Mouse (Mus musculus): ENCODE results near the gene Fam50b.

Fam50b gene

DNA sequence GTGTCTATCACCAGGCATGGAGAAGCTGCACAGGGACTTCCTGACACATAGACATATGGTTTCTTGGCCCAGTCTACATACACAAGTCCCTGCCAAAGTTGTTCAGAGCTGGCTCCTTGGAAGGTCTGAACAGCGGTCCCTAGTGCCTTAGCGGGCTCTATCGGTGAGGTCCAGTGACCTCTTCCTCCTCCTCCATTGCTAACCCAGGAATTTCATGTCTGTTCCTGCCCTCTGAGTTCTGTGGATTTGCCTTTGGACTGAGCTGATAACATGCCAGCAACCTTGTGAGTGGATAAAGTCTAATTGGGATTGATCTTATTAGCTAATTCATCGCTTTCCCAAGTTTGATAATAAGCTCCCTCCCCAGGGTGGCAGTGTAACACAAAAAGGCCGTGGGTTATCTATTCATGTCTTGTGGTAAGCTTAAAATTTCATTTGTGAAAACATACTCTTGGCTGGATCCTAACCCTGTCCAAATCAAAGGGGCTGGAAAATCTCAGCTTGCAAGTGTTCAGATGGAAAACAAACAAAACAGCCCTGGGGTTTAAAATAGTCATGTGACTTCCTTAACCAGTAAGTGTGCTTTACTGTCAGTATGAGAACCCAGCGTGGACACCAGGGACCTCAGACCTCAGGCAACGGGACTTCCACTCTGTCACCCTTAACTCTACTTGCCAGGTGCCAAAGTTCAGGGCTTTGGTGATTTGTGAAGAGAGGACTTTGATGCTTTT lies 3.5 kb downstream of the Fam50b start:
- in situ Hi-C loops (cut with MboI, MseI): no loop called here

DNA sequence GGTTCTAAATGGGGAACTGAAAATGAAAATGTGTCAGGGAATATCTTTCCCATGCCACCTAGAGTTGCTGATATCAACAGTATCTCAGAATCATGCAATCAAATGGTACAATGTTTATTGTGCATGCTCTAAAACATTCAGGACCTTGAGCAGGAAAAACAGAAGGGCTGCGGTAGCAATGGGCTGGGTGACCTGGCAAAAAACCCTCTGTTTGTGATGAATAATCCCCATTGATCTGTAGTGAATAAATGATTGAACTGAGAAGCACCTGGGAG lies 4.0 kb downstream of the Fam50b start:
- in situ Hi-C loops (cut with MboI, MseI): no loop called here

DNA sequence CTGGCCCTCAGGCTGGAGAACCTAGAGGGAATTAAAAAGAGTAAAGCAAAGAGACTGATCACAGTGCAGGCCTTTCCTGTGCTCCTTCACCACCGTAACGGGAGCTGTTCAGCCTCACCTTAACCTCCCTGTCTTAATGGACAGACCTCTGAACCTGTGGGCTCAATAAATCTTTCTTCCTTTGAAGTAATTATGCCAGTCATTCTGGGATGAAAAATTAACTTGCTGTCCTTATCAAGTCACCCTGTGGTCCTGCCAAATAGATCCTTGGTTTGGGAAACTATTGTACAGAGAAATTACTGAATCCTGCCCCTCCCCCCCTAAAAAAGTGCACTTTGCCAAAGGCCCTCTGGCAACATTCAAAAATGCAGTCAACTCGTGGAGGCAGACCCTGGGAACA lies 4.4 kb downstream of the Fam50b start:
- in situ Hi-C loops (cut with MboI, MseI): no loop called here

DNA sequence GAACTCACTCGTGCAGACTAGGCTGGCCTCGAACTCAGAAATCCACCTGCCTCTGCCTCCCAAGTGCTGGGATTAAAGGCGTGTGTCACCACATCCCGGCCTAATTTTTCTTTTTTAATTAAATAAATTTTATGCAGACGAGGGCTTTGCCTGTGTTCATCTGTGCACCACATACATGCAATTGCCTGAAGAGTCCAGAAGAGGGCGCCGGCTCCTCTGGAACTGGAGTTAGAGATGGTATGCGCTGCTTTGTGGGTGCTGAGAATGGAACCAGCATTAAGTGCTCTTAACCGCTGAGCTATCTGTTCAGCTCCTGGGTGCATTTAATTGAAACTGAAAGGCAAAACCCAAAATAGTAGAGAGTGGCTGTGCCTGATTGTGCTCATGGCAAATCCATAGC lies 6.6 kb downstream of the Fam50b start:
- in situ Hi-C loops (cut with MboI, MseI): no loop called here

DNA sequence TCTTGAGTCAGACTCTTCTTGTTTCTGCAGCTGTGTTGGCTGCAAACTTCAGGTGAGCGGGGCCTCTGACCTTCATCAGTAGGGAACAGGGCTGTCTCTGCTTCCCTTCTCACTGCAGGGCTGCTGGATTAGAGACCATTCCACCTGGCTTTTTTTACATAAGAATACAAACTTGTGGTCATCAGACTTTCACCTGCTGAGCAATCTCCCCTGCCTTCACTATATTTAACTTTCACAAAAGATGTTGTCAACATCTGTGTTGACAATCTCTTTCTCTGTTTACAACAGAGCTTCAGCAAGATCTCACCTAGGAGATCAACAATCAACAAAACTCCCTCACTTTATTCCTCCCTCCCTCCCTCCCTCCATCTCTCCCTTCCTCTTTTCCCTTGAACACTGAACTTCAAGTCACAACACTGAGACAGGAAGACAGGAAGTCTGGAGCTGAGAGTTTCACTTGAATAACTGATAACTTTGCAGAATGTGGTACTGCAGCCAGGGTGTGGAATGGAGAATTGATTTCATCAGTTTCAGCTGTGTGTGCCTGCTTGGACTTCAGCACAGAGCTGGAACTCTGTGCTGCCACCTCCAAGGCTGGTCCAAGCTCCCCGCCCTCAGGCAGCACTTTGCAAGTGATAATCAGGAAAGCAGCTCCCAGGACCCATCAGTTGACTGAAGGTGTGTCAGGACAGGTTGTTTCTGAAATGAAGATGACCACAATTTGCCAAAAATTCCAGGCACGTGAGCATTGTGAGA lies 7.3 kb downstream of the Fam50b start:
- in situ Hi-C loops (cut with MboI, MseI): no loop called here

DNA sequence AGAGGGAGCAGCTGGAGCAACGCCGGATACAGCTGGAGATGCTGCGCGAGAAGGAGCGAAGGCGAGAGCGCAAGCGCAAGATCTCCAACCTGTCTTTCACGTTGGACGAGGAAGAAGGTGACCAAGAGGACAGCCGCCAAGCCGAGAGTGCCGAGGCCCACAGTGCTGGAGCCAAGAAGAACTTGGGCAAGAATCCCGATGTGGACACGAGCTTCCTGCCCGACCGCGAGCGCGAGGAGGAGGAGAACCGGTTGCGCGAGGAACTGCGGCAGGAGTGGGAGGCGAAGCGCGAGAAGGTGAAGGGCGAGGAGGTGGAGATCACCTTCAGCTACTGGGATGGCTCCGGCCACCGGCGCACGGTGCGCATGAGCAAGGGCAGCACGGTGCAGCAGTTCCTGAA lies 12.2 kb downstream of the Fam50b start:
- in situ Hi-C loops (cut with MboI, MseI): no loop called here

DNA sequence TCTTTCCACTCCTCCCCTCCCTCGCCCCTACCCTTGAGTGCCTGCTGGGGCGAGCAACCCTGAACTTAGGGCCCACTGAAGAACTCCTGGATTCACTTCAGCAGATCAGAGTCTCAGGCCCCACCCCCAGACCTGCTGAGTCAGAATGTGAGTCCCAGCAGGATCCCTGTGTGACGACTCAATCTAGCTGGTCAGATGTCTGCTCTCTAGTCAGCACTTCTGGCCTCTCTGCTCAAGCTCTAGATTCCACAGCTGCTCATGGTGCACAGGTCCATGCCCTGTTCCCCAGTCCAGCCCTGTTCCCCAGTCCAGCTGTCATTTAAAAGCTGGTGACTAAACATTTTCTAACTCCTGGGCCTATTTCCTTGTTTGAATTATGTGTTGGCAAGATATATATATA lies 13.9 kb downstream of the Fam50b start:
- in situ Hi-C loops (cut with MboI, MseI): no loop called here

DNA sequence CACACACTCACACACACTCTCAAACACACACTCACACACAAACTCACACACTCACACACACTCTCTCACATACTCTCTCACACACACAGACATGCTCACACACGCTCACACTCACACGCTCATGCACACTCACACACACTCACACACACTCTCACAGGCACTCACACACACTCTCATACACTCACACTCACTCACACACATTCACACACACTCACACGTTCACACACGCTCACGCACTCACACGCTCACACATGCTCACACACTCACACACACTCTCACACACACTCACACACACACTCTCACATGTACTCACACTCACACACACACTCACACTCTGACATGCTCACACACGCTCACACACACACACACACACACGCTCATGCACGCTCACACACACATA lies 24.6 kb downstream of the Fam50b start:
- in situ Hi-C loops (cut with MboI, MseI): no loop called here

DNA sequence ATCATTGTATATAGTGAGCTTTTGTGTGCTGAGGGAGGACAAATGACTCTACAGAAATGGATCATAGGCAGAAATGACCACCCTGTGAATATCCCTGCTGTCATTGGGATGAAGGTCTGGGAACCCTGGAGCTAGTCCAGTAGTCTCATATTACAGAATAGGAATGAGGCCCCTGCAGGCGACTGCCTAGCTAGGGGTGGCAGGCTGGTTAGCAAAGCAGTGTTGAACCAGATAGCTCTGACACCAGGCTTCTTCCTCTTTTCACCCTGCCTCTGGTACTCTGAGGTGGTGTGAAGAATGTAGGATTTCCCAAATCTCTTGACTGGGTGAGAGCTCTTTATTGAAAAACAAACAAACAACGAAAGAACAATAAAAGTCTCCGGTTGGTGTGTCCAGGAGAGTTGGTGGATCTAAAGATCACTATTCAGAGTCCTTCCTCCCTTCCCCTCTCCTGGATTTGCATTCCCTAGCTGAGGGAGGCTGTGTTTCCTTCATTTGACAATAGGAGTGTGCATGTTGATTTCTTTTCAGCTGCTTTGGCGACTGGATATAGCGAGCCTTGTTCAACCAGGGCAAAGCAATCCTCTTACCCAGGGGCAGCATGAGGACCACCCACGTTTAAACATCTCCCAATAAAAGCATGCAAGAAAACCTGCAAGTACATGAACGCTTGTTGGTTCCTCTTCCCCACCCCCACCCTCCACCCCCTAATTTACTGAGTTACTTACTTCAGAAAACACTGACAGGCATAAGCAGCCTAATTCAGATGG lies 26.1 kb downstream of the Fam50b start:
- in situ Hi-C loops (cut with MboI, MseI): no loop called here

DNA sequence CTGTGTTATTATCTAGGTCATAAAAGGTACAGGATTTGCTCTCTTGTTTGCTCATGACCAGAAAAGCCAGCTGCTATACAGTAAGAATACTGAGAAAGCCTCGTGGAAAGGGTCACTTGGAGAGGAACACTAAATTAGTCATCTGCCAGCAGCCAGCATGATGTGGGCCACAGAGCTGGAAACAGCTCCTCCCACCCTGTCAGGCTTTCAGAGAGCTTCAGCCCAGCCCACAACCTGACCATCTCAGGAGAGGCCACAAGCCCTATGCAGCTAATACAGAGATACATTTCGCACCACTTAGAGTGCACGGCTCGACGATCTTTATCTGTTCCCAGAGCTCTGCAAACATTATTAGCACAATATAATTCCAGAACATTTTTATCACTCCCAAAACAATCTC lies 27.5 kb downstream of the Fam50b start:
- in situ Hi-C loops (cut with MboI, MseI): no loop called here

DNA sequence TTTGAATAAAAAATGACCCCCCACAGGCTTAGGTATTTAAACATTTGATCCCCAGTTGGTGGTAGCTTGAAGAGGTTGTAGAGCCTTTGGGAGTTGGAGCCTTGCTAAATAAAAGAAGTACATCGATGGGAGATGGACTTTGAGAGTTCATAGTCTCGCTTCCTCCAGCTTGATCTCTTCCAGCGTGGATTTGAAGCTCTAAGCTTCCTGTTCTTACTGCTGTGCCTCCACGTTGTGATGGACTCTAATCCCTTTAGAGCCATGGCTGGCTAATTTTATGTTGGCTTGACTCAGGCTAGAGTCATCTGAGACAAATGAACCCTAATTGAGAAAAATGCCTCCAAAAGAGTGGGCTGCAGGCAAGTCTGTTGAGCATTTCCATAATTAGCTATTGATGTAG lies 28.2 kb downstream of the Fam50b start:
- in situ Hi-C loops (cut with MboI, MseI): no loop called here

DNA sequence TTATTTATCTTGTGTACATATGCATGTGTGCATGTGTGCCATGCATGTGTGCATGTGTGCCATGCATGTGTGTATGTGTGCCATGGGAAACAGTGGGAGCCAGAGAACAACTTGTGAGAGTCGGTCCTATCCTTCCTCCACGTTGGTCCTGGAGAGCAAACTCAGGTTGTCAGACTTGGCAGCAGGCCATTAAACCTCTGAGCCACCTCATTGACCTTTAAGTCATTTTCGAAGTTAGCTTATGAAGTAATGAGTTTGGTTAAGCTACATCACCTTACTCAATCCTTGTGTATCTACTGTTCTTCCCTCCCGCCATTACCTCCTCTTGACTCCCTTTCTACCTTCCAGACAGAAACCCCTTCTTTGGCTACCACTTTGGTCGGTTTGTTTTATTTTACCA lies 30.6 kb downstream of the Fam50b start:
- in situ Hi-C loops (cut with MboI, MseI): no loop called here

DNA sequence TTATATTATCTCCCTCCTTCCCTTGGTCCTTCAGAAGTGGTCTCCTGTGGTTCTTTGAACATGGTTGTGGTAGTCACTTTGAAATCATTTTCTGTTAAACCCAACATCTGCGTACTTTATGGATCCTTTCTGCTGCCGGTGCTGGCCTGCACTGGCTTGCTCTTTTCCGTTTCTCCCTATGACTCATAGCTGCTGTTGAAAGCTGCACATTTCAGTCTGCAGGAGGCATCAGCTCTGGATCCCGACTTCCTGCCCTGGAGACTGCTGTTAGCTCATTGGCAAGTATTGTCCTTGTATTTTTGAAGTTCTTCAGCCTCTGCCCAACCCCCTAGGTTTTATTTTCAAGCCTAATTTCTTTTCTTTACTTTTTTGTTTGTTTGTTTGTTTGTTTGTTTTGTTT lies 31.9 kb downstream of the Fam50b start:
- in situ Hi-C loops (cut with MboI, MseI): no loop called here

DNA sequence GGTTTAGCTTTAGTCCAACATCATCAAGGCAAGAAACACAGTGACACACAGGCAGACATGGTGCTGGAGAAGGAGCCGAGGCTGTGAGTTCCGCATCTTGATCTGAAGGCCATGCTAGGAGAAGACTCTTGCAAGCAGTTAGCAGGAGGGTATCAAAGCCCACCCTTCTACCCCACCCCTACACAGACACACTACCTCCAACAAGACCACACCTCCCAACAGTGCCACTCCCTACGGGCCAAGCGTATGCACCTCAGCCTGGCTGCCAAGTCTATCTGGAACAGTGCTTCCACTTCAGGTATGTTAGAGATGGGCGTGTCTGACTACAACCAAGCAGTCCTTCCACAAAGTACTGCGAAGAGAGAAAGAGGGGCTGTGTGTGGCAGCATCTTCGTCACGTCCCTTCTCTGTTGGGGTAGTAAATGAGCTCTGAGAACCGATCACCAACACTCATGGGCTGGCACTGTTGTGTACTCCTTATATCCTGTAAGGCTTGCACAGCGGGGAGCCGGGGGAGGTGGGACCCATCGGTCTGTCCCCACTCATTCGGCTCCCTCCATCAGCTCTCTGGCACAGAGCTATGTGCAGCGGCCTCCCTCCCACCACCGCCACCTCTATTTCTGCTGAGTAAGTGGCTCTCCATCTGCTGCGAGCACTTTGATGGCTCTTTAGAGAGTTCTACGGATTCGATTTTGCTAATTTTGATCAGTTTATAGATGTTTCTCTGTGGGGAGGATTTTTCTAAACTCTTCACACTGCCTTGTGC lies 33.1 kb downstream of the Fam50b start:
- in situ Hi-C loops (cut with MboI, MseI): no loop called here

DNA sequence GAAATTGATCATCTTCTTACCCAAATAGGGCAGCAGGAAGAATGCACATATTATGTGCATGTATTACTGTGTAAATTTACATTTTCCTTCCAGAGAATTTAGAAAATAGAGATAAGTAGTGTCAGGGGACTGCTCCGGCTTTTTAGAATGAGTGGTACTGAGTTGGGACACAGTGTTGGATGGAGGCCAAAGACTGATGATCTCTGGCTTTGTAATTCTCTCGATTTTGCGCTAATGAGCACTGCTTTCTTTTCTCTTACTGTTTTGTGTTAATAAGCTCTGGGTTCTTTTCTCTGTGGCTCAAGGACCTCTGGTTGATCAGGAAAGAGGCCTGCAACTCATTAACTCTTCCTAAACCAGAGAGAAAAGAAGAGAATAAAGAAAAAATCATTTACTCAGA lies 42.1 kb downstream of the Fam50b start:
- in situ Hi-C loops (cut with MboI, MseI): no loop called here

DNA sequence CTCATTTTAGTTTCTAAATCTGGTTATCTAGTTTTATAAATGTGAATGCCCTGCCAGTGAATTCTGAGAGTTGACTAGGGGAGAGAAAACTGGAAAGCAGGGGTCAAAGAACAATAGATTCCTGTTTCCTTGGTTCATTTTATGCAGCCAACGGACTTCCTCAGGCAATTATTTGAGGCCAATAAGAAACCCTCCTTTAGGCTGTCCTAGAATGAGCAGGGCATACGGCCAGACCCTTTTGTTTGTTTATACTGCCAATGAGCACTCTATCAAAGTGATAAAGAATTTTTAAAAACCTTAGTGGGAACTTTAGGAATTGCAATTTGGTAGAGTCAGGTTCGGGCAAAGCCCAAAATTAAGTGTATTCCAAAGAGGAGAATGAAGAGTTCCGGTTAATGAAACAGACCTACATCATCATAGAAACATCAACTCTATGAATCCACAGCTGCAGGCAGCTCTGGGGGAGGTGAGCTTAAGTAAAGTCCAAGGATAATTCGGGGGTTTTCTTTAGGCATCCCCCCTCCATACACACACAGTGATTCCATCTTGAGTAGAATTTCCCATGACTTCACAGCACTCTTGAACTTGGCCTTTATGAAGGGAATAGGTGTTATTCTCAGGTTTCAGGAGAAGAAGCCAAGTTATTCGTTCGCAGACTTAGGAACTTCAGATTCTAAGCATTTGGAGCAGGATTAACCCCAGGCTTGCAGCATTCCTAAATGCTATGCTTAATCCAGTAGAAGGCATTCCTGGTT lies 46.4 kb downstream of the Fam50b start:
- in situ Hi-C loops (cut with MboI, MseI): no loop called here

DNA sequence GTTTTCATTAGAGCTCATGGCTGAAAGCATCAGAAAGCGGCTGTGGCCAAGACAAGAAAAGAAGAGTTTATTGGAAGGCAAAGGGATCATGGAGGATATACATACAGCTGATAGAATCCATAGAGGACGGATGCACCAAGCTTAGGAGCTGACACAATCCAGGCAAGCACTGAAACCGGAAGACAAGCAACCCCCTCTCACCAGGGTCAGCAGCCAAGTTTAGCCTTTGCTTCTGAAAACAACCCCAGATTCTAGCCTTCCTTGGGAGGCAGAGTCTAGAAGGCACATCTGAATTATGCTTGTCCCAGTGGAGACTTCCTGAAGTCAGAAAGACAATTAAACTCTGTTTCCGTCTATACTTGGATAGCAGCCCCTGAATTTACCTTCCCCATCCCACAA lies 47.0 kb downstream of the Fam50b start:
- in situ Hi-C loops (cut with MboI, MseI): no loop called here

DNA sequence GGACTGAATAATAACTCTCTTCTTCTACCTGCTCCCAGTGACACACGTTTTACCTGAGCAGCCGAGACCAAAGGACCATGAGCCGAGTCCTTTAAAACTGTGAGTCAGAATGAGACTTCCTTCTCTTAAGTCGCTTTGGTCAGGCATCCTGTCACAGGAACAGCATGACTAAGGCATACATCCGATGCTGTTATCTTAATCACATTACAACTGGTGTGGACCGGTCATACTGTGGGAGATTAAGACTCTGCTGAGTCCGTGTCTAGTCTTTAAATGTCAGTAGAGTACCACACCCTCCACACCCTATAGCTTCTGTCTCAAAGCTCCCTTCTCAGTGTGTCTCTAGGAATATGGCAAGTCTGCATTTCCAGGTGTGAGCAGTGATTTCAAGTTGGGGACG lies 50.2 kb downstream of the Fam50b start:
- in situ Hi-C loops (cut with MboI, MseI): no loop called here

DNA sequence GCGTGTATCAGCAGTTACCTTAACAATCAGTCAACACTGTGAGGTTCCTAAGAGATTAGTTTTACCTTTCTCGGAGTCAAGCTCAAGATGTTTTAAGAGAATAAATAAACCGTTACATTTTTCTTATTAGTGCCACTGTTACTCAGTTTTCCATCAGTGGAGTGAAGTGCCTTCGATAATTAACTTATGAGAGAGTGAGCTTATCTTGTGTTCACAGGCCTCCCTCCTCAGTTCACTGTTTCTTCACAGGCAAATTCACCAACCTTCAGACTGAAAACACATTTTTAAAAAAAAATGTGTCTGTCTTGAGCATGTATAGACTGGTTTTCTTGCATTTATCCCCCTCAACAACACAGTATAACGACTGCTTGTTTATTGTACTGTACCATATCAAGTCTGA lies 52.0 kb downstream of the Fam50b start:
- in situ Hi-C loops (cut with MboI, MseI): no loop called here

DNA sequence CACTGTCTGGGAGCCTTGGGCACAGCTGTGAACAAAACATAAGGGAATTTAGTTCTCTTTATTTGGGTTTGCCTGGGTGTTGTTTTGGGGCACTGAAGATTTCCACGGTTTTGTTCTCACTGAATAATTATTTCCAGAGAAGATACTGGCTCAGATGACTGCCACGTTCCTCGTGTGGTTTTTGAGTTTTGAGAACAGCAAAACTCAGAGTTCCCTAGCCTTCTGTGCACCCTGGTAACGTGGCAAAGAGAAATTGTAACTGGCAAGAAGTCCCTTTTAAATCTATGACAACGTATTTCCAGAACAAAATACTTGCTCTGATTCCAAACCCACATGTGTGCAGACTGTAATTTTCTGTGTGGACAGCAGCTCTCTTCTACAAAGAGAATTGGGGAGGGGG lies 52.9 kb downstream of the Fam50b start:
- in situ Hi-C loops (cut with MboI, MseI): no loop called here

DNA sequence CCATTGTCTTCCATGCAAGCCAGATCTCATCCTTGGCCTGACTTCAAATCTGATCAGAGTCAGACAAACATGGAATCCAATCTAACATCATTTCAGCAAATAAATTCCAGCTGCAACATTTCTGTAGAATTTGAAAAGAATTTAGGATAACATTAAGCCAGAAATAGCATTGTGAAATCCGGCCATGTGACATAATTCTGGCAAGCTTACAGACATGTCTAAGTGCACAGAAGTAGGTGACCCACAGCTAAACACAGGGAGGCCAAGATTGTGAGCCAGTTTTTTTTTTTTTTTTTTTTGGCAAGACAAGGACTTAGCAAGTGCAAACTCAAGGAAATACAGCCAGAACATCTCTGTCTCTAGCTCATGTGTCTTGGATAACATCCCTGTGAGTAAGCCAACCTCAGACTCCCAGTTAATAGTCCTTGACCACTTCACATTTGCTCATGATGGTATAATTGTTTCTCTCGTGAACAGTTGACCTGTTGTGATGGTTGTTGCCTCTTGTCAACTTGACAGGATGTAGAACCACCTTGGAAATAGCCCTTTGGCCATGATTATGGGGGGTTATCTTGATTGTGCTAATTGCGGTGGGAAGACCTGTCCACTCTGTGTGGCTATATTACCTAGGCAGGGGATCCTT lies 54.6 kb downstream of the Fam50b start:
- in situ Hi-C loops (cut with MboI, MseI): no loop called here
